In the genomic region with DNA sequence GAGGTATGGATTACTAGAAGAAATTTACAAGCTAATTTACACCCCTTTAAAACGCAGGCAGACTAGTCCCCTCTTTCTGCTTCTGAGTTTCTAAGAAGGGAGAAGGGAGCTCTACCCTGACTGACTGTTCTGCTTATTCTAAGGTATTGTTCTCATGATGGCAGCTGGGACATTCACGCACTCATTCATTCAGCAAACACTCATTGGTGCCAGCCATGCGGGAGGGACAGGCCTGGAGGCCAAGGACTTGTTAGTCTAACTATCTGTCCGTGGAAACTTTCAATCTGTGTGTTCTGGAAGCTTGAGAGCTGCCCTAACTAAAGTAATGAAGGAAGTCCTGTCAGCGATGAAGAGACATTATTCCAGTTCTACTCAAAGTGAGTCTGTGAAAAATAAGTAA, we compare ENCODE assay signal across 16 mouse cellular contexts. TPM values are rescaled to one million over a fixed set of nuclear protein-coding genes. Genes with fewer than 3 reads are reported as not detected.
DNase-seq lines count a peak whose midpoint lies in the region; ATAC-seq and TF ChIP-seq lines count a peak whose summit lies in the region.
"Had no signal": no experiment of that assay in that cellular context is flagged by ENCODE, and none has a peak within 500 bp of the region (broad histone marks: within the 10 kb centered on the region; RNA-seq: fewer than 3 reads in every experiment).

No protein-coding gene starts in this region.

- no peaks in the 10 kb centered on the region for H3K27me3 ChIP-seq in lung, embryonic 14.5 days (ENCODE audit: insufficient read depth, low read length)
- H3K27me3 ChIP-seq in lung, postnatal 0 days (replicated peaks; ENCODE audit: insufficient read depth, low read length): no peaks in the 10 kb centered on the region
- H3K27me3 ChIP-seq: forebrain, embryonic 15.5 days; heart, embryonic 12.5 days; hindbrain, embryonic 13.5 days had no signal

- no peak overlapping the region for H3K9ac ChIP-seq in lung, embryonic 14.5 days
- no peak overlapping the region for H3K9ac ChIP-seq in lung, postnatal 0 days (replicated peaks; ENCODE audit: low read depth)
- H3K9ac ChIP-seq: forebrain, embryonic 15.5 days; heart, embryonic 12.5 days; hindbrain, embryonic 13.5 days had no signal

- no peak for TF ChIP-seq EP300 in lung, postnatal 0 days (IDR thresholded peaks at IDR 0.05)

- H3K4me1 ChIP-seq in lung, embryonic 14.5 days (ENCODE audit: insufficient read depth): peaks cover 17% of the 10 kb centered on the region
- H3K4me1 ChIP-seq in lung, adult 2 months (ENCODE audit: control insufficient read depth, insufficient read depth, low read length): no peaks in the 10 kb centered on the region
- peaks cover 3% of the 10 kb centered on the region; the same call in 1 of the 2 replicates for H3K4me1 ChIP-seq in lung, postnatal 0 days (ENCODE audit: insufficient read depth, low read depth, low read length)
- H3K4me1 ChIP-seq: forebrain, embryonic 15.5 days; heart, embryonic 12.5 days had no signal

- peak; percentile 74 for DNase-seq in heart, adult 11 months
- no peak for DNase-seq in heart, adult 18-20 months
- DNase-seq in lung, embryonic 14.5 days: peak; percentile 84
- DNase-seq in lung, adult 2 months: no peak
- DNase-seq in lung, postnatal 0 days (ENCODE audit: low spot score): peak; percentile 62
- DNase-seq in cerebellum, adult 18-20 months: no peak
- DNase-seq: adrenal gland, postnatal 14 days; cerebellum, adult 2 months; cerebellum, postnatal 10 days; gastrocnemius, postnatal 36 days had no signal

- TF ChIP-seq POLR2A in lung, adult 2 months (IDR thresholded peaks at IDR 0.05; ENCODE audit: borderline replicate concordance, extremely low read depth, low read depth, low read length): no peak

- no peak overlapping the region for H3K4me3 ChIP-seq in lung, embryonic 14.5 days (ENCODE audit: low read depth, low read length)
- H3K4me3 ChIP-seq in lung, adult 2 months (replicated peaks; ENCODE audit: extremely low read depth, low read depth, low read length): no peak overlapping the region
- H3K4me3 ChIP-seq in lung, postnatal 0 days (ENCODE audit: low read depth, low read length): no peak overlapping the region
- H3K4me3 ChIP-seq: embryonic facial prominence, embryonic 10.5 days; forebrain, embryonic 15.5 days; heart, embryonic 12.5 days; hindbrain, embryonic 13.5 days had no signal

- no peak overlapping the region for H3K4me2 ChIP-seq in lung, embryonic 14.5 days
- H3K4me2 ChIP-seq in lung, postnatal 0 days (replicated peaks; ENCODE audit: low read depth, low read length): no peak overlapping the region
- H3K4me2 ChIP-seq: forebrain, embryonic 15.5 days; heart, embryonic 12.5 days; hindbrain, embryonic 13.5 days had no signal

- TF ChIP-seq CTCF in lung, embryonic 14.5 days (IDR thresholded peaks at IDR 0.05; ENCODE audit: low read depth): no peak
- no peak for TF ChIP-seq CTCF in lung, adult 2 months (IDR thresholded peaks at IDR 0.05; ENCODE audit: insufficient read depth, low read length)
- TF ChIP-seq CTCF in lung, postnatal 0 days (IDR thresholded peaks at IDR 0.05): no peak

- WGBS in lung, embryonic 14.5 days: 36% methylated on average over 5 of the region's 5 CpGs
- WGBS in lung, adult 2 months: 60% methylated on average over 5 of the region's 5 CpGs
- 41% methylated on average over 5 of the region's 5 CpGs for WGBS in lung, postnatal 0 days

- no peak overlapping the region for H3K27ac ChIP-seq in lung, embryonic 14.5 days (ENCODE audit: low read depth)
- no peak overlapping the region for H3K27ac ChIP-seq in lung, postnatal 0 days (ENCODE audit: low read length)
- H3K27ac ChIP-seq: embryonic facial prominence, embryonic 10.5 days; forebrain, embryonic 15.5 days had no signal

- H3K36me3 ChIP-seq in lung, embryonic 14.5 days (ENCODE audit: insufficient read depth): no peaks in the 10 kb centered on the region
- no peaks in the 10 kb centered on the region for H3K36me3 ChIP-seq in lung, postnatal 0 days (ENCODE audit: insufficient read depth, low read length)
- H3K36me3 ChIP-seq: embryonic facial prominence, embryonic 10.5 days; forebrain, embryonic 15.5 days; heart, embryonic 12.5 days; hindbrain, embryonic 13.5 days had no signal

- no peaks in the 10 kb centered on the region for H3K9me3 ChIP-seq in lung, embryonic 14.5 days (ENCODE audit: low read depth, low read length)
- H3K9me3 ChIP-seq in lung, postnatal 0 days (ENCODE audit: low read length): no peaks in the 10 kb centered on the region
- H3K9me3 ChIP-seq: embryonic facial prominence, embryonic 10.5 days; forebrain, embryonic 15.5 days; hindbrain, embryonic 13.5 days had no signal

- ATAC-seq in lung, embryonic 14.5 days (ENCODE audit: insufficient read depth): peak; percentile 61; the same call in 1 of the 2 replicates
- ATAC-seq in lung, postnatal 0 days: peak; percentile 82
- ATAC-seq in granulocyte monocyte progenitor cell, adult 5-6 weeks (replicated peaks; ENCODE audit: poor library complexity, severe bottlenecking): no peak
- ATAC-seq: forebrain, embryonic 15.5 days had no signal

RNA-seq across cellular contexts. Expression of gene Pla2r1, which starts 14.4 kb away (rescaled TPM):
- 1 to 10 TPM; 1.0 to 1.8 TPM for total RNA-seq in heart, adult 18-20 months (2021)
- 3.8 and 4.6 TPM in 2 replicates for polyA plus RNA-seq in lung, embryonic 14.5 days (2014; fragmentation: Nextera tagmentation; extraction: Ambion mirVana)
- 9.3 and 14.1 TPM in 2 replicates for polyA plus RNA-seq in lung, adult 2 months (2012; rRNA removed)
- 1.4 and 1.6 TPM in 2 replicates for polyA plus RNA-seq in lung, postnatal 0 days (2015; fragmentation: Nextera tagmentation; extraction: Ambion mirVana)
- total RNA-seq in granulocyte monocyte progenitor cell, adult 5-6 weeks (2014; fragmentation: Nextera tagmentation): 2.4 TPM in 1 of 2 replicates, not detected in the other
- 0.39 and 3.5 TPM in 2 replicates for total RNA-seq in granulocyte monocyte progenitor cell, adult 5-6 weeks (2017)
- total RNA-seq: MEL had no signal

Comparison
In these comparisons a context has a peak if more than half of its experiments do, and no peak if none do; other contexts are left out.
1. DNase-seq: peak in heart, adult 11 months (single experiment), lung, embryonic 14.5 days (single experiment) and lung, postnatal 0 days (single experiment); none in heart, adult 18-20 months (0 of 2), lung, adult 2 months (single experiment) and cerebellum, adult 18-20 months (0 of 2).